Mouse (Mus musculus) thymus, postnatal 14 days (tissue): Measurements from ENCODE around the gene Mpp3.

ENCODE experiments used
- DNase-seq: peaks from one replicate; pipeline ENCODE4 v3.0.0; 2021

The Mpp3 gene

DNA sequence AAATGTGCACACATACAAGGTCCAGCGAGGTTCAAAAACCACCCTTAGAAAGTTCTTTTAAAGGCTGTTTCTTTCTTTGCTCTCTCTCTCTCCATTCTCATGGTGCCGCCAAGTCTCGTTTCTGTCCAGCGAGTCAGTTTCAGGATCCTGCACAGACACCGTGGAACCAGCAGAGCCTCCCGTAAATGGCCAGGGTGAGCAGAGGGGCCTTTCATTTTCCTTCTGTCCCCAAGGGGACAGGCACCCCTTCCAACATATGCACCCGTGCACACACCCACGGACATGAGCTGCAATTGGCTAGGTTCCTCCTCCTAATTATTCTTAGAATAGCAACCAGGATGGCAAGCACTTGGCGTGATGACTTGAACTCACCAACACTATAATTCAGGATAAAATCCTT lies 54.8 kb downstream of the Mpp3 start:
- no peak for DNase-seq

DNA sequence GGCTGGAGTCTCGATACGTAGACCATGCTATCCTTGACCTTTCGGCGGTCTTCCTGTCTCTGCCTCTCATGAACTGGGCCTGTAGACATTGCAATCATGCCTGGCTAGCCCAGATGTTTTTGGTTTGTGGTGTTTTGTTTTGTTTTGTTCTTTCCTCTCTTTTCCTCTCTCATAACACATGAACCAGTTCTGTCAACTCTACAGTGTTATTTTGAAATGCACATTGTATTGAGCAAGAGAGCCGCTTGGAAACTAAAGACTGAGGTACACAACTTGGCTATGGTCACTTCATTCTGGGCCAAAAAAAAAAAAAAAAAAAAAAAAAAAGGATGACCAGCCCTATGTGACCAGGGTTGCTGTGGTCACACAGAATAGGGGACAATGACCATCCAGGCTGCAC lies 55.6 kb downstream of the Mpp3 start:
- DNase-seq: no peak

DNA sequence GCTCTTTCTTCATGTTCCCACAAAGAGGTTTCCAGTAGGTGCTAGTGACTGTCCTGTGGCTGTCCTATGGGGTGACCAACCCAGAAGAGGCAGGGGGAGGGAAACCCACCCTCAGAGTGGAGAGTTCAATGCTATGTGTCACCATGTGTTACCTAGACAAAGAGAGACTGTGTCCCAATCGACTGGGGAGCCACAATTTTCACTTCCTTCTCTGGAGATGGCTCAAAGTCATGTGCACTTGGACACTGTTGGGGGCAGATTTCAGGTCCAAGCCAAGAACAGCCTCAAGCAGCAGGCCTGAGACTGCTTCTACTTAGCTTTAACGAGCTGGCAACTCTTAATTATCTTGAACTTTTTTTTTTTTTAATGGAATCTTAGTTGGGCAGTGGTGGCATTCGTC lies 56.2 kb downstream of the Mpp3 start:
- DNase-seq: no peak

DNA sequence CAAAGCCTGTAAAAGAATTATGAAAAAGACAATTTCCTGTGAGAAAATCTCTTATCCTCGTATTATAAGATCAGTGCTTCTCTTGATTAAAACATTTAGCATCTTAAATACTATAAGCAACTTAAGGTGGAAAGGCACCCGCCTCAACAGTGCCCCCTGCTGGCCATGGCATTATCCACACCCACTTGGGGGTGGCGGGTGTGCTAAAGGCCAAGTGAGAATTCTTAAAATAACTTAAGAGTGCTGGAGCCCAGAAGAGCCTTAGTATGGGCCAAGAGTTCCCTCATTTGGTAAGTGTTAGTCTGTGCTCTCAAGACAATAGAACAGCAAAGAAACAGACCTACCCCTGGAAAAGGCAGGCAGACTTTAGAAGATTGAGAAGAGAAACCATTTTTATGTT lies 56.9 kb downstream of the Mpp3 start:
- DNase-seq: peak; percentile 42

DNA sequence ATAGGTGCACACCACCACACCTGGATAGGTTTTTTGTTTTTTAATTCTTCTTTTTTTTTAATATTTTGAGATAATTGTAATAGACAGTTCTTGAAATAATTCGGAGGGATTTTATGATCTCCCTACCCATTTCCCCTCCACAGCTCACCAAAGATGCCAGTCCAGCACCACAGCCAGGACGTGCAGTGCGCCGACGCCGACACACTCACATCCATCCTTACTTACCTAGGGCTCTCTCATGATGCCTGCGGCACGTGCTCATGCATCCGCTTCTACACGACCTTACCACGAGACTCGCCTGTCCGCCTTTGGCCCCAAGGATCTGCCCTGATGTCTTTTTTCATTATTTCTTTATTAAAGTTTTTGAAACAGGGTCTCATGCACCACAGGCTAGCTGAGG lies 58.4 kb downstream of the Mpp3 start:
- DNase-seq: no peak

DNA sequence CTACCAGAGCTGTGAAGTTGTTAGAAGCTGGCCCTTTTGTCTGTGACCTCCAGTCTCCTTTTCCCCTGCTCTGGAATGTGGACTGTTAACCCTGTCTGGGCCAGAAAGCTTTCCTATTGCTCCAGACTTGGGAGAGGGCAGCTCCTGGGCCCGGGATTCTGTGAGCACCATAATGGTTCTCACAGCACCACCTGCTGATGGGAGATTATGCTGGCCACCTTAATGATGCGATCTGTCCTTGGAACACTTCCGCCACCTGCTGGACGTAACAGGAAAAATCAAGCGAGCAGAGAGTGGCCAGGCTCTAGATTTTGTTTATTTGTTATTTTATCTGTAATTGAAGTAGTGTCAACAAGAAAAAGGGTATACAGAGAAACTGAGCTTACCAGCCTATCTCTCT lies 59.5 kb downstream of the Mpp3 start:
- peak; percentile 62 for DNase-seq

DNA sequence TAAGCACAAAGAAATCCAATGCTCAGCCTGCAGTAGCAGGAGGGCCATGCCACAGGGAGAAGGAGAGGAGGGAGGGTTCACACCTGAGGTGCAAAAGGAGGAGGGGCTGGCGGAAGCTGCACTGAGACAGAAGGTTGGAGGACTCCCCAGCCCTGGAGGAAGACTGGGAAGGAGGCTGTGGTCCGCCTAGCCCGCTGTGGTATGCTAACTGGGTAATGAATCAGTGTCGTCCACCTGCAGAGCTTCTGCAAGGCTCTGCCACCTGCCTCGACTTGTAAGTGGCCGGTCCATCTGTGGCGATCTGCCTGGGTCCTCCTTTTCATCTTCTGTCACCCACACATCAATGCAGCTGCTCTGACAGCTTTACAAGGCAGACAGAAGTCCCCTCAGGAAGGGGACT lies 60.0 kb downstream of the Mpp3 start:
- no peak for DNase-seq

DNA sequence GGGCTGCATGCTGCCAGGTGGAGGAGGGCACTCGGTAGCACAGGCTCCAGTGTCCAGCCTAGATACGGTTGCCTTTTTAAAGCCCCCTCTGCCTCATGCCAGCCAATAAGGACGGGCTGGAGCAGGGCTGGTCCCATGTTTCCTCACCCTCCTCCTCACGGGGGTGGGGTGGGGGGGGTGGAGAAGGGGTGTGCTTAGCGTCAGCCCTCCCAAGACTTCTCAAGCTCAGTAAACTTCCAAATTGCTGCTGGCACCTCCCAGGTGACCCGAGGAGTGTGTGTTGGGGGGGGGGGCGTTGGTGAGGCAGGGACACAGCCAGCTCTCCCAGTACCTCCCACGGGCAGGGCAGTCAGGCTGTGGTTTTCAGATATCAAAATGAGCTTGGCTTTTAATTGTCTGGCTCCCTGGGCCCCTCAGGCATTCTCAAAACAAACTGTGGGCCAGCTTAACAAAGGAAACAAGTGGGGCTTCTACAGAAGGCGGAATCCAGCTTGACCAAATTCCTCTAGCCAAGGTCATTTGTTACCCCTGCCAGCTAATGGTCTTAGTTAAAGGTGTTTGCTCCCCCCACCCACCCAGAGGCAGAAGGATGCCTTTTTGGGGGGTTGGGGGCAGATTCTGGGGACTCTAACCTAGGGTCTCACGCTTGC lies 61.2 kb downstream of the Mpp3 start, which contains the start of gene Sost:
Gene Sost, minus strand, starts transcription at position 51 of the 650 bp plus-strand sequence.
- DNase-seq: no peak

DNA sequence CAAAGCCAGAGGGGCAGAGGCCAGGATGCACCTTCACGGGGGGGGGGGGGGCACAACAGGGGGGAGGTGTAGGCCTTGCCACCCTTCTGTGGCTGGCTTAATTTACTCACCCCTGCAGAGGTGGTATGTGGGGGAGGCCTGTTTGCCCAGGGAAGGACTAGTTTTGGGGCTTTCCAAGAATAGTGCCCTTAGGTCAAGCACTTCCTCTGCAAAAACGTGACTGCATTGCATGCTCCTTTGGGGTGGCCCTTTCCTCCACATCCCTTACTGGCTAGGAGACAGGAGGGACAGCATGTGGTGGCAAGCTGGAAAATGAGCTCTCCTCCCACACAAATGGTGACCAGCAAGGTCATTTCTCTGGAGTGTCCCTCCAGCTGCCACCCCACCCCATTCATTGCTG lies 62.7 kb downstream of the Mpp3 start:
- no peak for DNase-seq

DNA sequence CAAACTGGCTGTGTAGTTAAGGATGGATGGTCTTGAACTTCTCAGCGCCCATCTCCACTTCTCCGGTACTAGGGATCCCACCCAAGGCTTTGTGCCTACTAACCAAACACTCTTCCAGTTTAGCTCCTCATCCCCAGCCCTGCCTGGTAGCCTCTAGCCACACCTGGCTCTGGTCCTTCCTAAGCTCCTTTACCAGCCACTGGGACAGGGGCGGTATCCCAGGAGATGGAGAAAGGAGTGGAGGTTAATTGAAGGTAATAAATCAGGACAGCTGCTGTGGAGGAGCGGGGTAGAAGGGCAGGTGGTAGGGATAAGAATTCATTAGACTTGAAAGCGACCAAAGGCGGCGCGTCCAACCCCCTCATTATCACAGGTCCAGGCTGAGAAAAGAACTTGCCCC lies 63.6 kb downstream of the Mpp3 start:
- DNase-seq: no peak

DNA sequence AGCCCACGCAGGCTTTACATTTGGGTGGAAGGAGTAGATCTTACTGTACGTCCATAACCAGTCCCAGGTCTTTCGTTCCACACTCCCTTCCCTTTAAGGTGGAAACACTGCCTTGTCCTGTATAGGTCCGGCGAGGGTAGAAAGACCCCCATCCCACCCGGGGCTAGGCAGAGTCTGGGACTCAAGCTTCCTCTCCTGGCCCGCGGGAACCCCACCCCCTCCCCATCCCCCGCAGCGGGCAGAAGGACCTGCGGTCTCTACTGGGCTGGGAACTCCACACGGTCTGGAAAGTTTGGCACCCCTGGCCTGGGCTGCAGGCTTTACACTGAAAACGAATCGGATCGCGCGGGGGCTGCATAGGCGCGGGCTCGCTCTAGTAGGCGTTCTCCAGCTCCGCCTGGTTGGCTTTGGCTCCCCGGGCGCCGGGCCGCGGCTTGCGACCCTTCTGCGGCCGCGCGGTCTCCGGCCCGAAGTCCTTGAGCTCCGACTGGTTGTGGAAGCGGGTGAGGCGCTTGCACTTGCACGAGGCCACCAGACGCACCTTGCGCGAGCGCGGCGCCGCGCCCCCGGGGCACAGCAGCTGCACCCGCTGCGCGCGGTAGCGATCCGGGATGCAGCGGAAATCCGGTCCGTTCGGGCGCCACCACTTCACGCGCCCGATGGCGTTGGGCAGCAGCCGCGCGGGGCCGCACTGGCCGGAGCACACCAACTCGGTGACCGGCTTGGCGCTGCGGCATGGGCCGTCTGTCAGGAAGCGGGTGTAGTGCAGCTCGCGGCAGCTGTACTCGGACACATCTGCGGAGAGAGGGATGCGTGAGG lies 64.6 kb downstream of the Mpp3 start:
- DNase-seq: peak; percentile 9

DNA sequence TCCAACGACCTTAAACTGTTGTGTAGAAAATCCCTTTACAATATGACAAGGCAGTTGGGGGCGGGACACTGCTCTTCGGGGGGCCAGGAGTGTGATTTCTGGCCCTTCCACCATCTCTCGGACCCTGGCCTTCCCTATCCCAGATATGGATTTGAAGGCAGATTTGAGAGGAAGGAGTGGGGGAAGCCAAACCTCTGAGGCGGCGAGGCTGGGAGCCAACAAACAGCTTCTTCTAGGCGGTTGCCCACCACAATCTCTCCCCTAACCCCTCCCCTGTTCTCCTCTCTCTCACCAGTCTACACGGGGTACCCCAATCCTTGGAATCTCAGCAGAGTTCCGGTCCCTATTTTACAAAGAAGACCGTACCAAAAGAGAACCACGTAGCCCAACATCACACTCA lies 65.2 kb downstream of the Mpp3 start:
- DNase-seq: no peak

DNA sequence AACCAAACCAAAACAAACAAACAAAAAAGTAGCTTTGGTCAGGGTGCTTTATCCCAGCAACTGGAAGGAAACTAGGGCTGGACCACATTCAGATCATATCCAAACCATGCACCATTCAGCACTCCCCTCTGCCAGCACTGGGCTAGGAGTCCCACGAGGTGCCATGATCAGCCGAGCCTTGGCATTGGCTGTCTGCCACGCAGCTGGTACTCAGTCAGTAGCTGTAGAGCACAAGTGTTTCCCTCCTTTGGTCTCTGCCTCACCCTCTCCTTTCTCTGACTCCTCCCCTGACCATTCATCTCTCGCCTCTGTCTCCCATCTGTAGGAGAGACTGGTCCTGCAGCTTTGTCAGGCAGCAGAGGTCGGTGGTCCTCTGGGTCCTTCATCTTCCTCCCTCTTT lies 70.8 kb downstream of the Mpp3 start:
- no peak for DNase-seq

DNA sequence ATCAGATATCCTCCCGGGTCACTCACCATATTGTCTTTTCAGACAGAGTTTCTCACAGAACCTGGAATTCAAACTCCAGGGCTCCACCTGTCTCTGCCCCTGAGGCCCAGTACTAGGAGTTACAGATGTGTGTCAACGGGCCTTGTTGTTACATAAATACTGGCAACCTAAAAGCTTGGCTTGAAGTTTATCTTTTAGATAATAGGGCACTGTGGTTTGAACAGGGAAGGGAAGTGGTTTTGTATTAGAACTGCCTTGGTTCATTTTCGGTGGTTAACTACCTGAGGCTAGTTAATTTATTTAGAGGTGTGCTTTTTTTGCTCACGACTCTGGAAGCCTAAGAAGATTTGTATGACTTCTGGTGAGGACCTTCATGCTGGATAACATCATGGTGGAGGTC lies 74.8 kb downstream of the Mpp3 start:
- DNase-seq: no peak

DNA sequence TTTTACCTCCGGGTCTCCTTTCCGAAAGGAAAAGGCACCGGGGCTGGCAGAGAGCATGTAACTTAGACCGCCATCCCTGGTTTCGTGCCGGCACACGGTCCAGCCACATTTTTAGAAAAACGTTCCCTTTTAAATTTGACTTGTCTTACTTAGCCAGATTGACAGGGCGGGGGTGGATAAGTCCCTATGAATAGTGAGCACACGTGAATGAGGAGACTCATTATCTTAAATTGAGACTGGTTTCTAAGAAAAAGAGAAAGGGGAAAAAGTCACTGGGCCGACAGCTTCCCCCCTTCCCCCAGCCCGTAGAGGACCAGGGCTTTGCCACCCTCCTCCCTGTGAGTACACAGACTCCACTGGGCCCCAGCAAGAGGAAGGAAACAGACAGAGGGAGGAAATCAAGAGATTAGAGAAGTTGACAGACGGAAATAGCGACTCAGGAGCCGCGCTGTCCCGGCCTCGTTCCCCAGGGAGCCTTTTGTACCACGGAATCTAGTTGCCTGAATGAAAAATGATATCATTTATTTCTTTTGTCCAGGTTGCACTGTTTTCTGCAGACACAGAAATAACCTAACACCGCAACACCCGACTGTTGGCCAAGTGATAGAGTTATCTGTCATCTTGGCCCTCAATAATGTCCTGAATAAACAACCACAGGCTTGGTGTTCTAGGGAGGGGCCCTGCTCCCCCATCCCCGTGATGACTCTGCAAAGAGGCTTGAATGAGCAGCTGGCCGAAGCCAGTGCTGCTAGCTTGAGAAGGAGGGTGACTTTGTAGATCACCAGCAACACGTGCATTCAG lies 75.5 kb downstream of the Mpp3 start:
- DNase-seq: no peak

DNA sequence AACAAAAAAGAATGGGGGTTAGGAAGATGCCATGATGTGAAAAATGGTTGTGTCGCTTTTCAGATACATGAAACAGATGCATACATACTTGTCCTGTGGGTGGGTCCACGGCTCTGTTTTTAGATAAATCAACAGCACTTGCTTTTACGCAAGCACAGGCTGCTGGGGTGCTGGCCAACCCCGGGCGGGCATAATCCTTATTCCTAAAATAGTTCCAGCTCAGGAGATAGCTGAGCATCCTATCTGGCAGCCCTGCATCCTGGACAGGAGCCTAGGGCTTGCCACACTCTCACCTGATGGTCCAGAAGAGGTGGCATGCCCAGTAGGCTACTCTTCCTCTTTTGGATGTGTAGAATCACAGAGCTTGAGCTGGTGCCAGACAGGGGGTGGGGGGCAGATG lies 78.2 kb downstream of the Mpp3 start:
- no peak for DNase-seq
